ENCODE assay signal across 8 mouse cellular contexts in genomic region chrX:20291282-20292039, GRCm38 (mm10). TPM values are rescaled to one million over a fixed set of nuclear protein-coding genes. Genes with fewer than 3 reads are reported as not detected.
DNase-seq lines count a peak whose midpoint lies in the region; ATAC-seq and TF ChIP-seq lines count a peak whose summit lies in the region.

Slc9a7 (minus strand) TSS chrX:20291807.

- peak; percentile 72 for DNase-seq in cerebellum, adult 8-10 months
- DNase-seq in frontal cortex, postnatal 10 days (ENCODE audit: low spot score in 2 of 2): peak; percentile 34 to 66
- DNase-seq in hindbrain, embryonic 10.5 days (ENCODE audit: low spot score): peak; percentile 49
- peak; percentile 60 for DNase-seq in layer of hippocampus, adult 9-11 months
- peak; percentile 65 for DNase-seq in ovary, adult 18-20 months (ENCODE audit: low spot score)
- DNase-seq in thymus, adult 2 months: peak; percentile 68

- peaks cover 30% of the 10 kb centered on the region for H3K27me3 ChIP-seq in E14TG2a.4 (ENCODE audit: insufficient read depth, low read length)
- peaks cover 7% of the 10 kb centered on the region; the same call in 1 of the 2 replicates for H3K27me3 ChIP-seq in hindbrain, embryonic 10.5 days (ENCODE audit: insufficient read depth, poor library complexity, severe bottlenecking)
- H3K27me3 ChIP-seq in lung, embryonic 16.5 days (ENCODE audit: control insufficient read depth, insufficient read depth, low read depth, low read length): no peaks in the 10 kb centered on the region
- H3K27me3 ChIP-seq in thymus, adult 2 months (ENCODE audit: control insufficient read depth, insufficient read depth, low read length): no peaks in the 10 kb centered on the region

- peak within 1 kb of the TSS; percentile 74 for H3K27ac ChIP-seq in hindbrain, embryonic 10.5 days
- H3K27ac ChIP-seq in lung, embryonic 16.5 days (ENCODE audit: low read length): no peak within 1 kb of the TSS
- no peak within 1 kb of the TSS for H3K27ac ChIP-seq in thymus, adult 2 months (ENCODE audit: control insufficient read depth, insufficient read depth, low read length)

- TF ChIP-seq CTCF in E14TG2a.4 (conservative IDR thresholded peaks at IDR 0.05; ENCODE audit: low read length): no peak
- TF ChIP-seq CTCF in thymus, adult 2 months (IDR thresholded peaks at IDR 0.05; ENCODE audit: borderline replicate concordance, control insufficient read depth, extremely low read depth, insufficient read depth, low read length, poor library complexity): no peak

- no peak for TF ChIP-seq POLR2A in thymus, adult 2 months (IDR thresholded peaks at IDR 0.05; ENCODE audit: control insufficient read depth, extremely low read depth, insufficient read depth, low read length, poor library complexity)

- no peaks in the 10 kb centered on the region for H3K4me1 ChIP-seq in E14TG2a.4 (replicated peaks; ENCODE audit: low read depth, low read length)
- H3K4me1 ChIP-seq in hindbrain, embryonic 10.5 days (replicated peaks): no peaks in the 10 kb centered on the region
- no peaks in the 10 kb centered on the region for H3K4me1 ChIP-seq in lung, embryonic 16.5 days (replicated peaks; ENCODE audit: control insufficient read depth, insufficient read depth, low read length)
- H3K4me1 ChIP-seq in thymus, adult 2 months (replicated peaks; ENCODE audit: control insufficient read depth, insufficient read depth, low read length): peaks cover 11% of the 10 kb centered on the region

- peak within 1 kb of the TSS; percentile 59 for H3K9ac ChIP-seq in lung, embryonic 16.5 days (ENCODE audit: low read length)

- H3K4me2 ChIP-seq in lung, embryonic 16.5 days (ENCODE audit: low read depth, low read length): peak within 1 kb of the TSS; percentile 79

- H3K36me3 ChIP-seq in E14TG2a.4 (ENCODE audit: insufficient read depth, low read length): no peaks in the 10 kb centered on the region
- H3K36me3 ChIP-seq in hindbrain, embryonic 10.5 days: no peaks in the 10 kb centered on the region
- H3K36me3 ChIP-seq in lung, embryonic 16.5 days (ENCODE audit: control insufficient read depth, insufficient read depth, low read length): no peaks in the 10 kb centered on the region
- H3K36me3 ChIP-seq in thymus, adult 2 months (ENCODE audit: control insufficient read depth, insufficient read depth, low read length): no peaks in the 10 kb centered on the region

- H3K4me3 ChIP-seq in E14TG2a.4 (replicated peaks; ENCODE audit: low read length): peak within 1 kb of the TSS; percentile 84
- peak within 1 kb of the TSS; percentile 64 for H3K4me3 ChIP-seq in hindbrain, embryonic 10.5 days
- peak within 1 kb of the TSS; percentile 63 for H3K4me3 ChIP-seq in lung, embryonic 16.5 days (ENCODE audit: low read length)
- H3K4me3 ChIP-seq in thymus, adult 2 months (ENCODE audit: control insufficient read depth, insufficient read depth, low read length): peak within 1 kb of the TSS; percentile 96

- H3K9me3 ChIP-seq in E14TG2a.4 (ENCODE audit: low read length): no peaks in the 10 kb centered on the region
- no peaks in the 10 kb centered on the region for H3K9me3 ChIP-seq in hindbrain, embryonic 10.5 days
- H3K9me3 ChIP-seq in lung, embryonic 16.5 days (ENCODE audit: control insufficient read depth, low read length): no peaks in the 10 kb centered on the region

- peak; percentile 90 for ATAC-seq in lung, embryonic 16.5 days (ENCODE audit: low read depth)

- WGBS in hindbrain, embryonic 10.5 days: 9% methylated on average over 65 of the region's 65 CpGs
- 9% methylated on average over 32 of the region's 65 CpGs for WGBS in lung, embryonic 16.5 days
- WGBS in thymus, adult 2 months: under 1% methylated on average over 51 of the region's 65 CpGs

RNA-seq across cellular contexts. Expression of gene Slc9a7, which starts in this region (rescaled TPM):
- 0.58 and 1.0 TPM in 2 replicates for polyA plus RNA-seq in hindbrain, embryonic 10.5 days (2016; fragmentation: Nextera tagmentation; extraction: Ambion mirVana)
- polyA plus RNA-seq in lung, embryonic 16.5 days (2015; fragmentation: Nextera tagmentation; extraction: Ambion mirVana): 1.1 and 1.2 TPM in 2 replicates
- 6.6 and 7.1 TPM in 2 replicates for polyA plus RNA-seq in thymus, adult 2 months (2012; rRNA removed)
